Mouse (Mus musculus): ENCODE measurements at regions not wholly inside any gene's neighbourhood (a gene's known extent, or its start where the extent isn't known, plus 50 kb on each side); places are given as distances from the start of the nearest gene placed in this dataset.
A peak's percentile ranks its signal among the peaks of the same experiment; 100 is the strongest.

GRCm38 (mm10) chrX:158544021-158544420, 500.9 kb upstream of the Cnksr2 start:
- no peak for DNase-seq

- no peak for DNase-seq
Observed at GRCm38 (mm10) chrX:158577856-158578255, 534.8 kb upstream of the Cnksr2 start.

- DNase-seq = no peak
Observed at GRCm38 (mm10) chrX:158613136-158613535, 570.0 kb upstream of the Cnksr2 start.

- no peak for DNase-seq
Observed at GRCm38 (mm10) chrX:158613607-158614006, 570.5 kb upstream of the Cnksr2 start.

GRCm38 (mm10) chrX:158614029-158614428, 570.9 kb upstream of the Cnksr2 start:
- no peak for DNase-seq

GRCm38 (mm10) chrX:158614452-158614851, 571.4 kb upstream of the Cnksr2 start:
- DNase-seq = no peak

GRCm38 (mm10) chrX:158615096-158615495, 572.0 kb upstream of the Cnksr2 start:
- no peak for DNase-seq

- no peak for DNase-seq
Observed at GRCm38 (mm10) chrX:158627390-158627789, 582.7 kb upstream of the Rps6ka3 start.

- DNase-seq = no peak
Observed at GRCm38 (mm10) chrX:158632406-158632805, 577.7 kb upstream of the Rps6ka3 start.

GRCm38 (mm10) chrX:158652226-158652625, 557.9 kb upstream of the Rps6ka3 start:
- peak; percentile 2 for DNase-seq

- no peak for DNase-seq
Observed at GRCm38 (mm10) chrX:158656188-158656587, 553.9 kb upstream of the Rps6ka3 start.

GRCm38 (mm10) chrX:158694191-158694590, 515.9 kb upstream of the Rps6ka3 start:
- no peak for DNase-seq

- no peak for DNase-seq
Observed at GRCm38 (mm10) chrX:158703411-158703810, 506.7 kb upstream of the Rps6ka3 start.

GRCm38 (mm10) chrX:158709811-158710210, 500.3 kb upstream of the Rps6ka3 start:
- DNase-seq = no peak

- peak; percentile 7 for DNase-seq
Observed at GRCm38 (mm10) chrX:158744738-158745137, 465.4 kb upstream of the Rps6ka3 start.

- DNase-seq = no peak
Observed at GRCm38 (mm10) chrX:158745766-158746541, 464.2 kb upstream of the Rps6ka3 start.

Data from right cerebral cortex, postnatal 4 days (tissue).